Mouse (Mus musculus) embryonic facial prominence, embryonic 13.5 days (tissue): Measurements from ENCODE around the gene Cdc42bpg. TPM values are rescaled to one million over a fixed set of nuclear protein-coding genes. Genes with fewer than 3 reads are reported as not detected.
A peak's percentile ranks its signal among the peaks of the same experiment; 100 is the strongest.

Source experiments
- ATAC-seq: fragments of 200-750 bp; cut with Nextera tagmentation; 2 replicates; pipeline ENCODE4 v1.8.0; 2017; ENCODE audit warnings: low read depth; ENCODE audit not compliant: insufficient number of reproducible peaks, insufficient read depth, low FRiP score, low TSS enrichment
- H3K27ac ChIP-seq: fragments of 300-500 bp; sonication (generic); 2 replicates; pipeline ENCODE4 v1.5.1; 2015; ENCODE audit warnings: moderate library complexity, mild to moderate bottlenecking, inconsistent platforms
- H3K27me3 ChIP-seq: fragments of 300-500 bp; sonication (generic); 2 replicates; pipeline ENCODE4 v1.6.1; 2015; ENCODE audit warnings: mild to moderate bottlenecking, inconsistent platforms
- H3K36me3 ChIP-seq: fragments of 300-500 bp; sonication (generic); 2 replicates; pipeline ENCODE4 v1.6.1; 2015; ENCODE audit warnings: mild to moderate bottlenecking, inconsistent platforms
- H3K4me1 ChIP-seq: fragments of 300-500 bp; sonication (generic); 2 replicates; pipeline ENCODE4 v1.6.1; 2015; ENCODE audit warnings: inconsistent platforms
- H3K4me2 ChIP-seq: fragments of 300-500 bp; sonication (generic); 2 replicates; pipeline ENCODE4 v1.6.1; 2015; ENCODE audit warnings: moderate library complexity, mild to moderate bottlenecking, inconsistent platforms
- H3K4me3 ChIP-seq: fragments of 300-500 bp; sonication (generic); 2 replicates; pipeline ENCODE4 v1.5.1; 2015; ENCODE audit warnings: mild to moderate bottlenecking, inconsistent platforms
- H3K9ac ChIP-seq: fragments of 300-500 bp; sonication (generic); 2 replicates; pipeline ENCODE4 v1.6.1; 2015; ENCODE audit warnings: mild to moderate bottlenecking, inconsistent platforms
- H3K9me3 ChIP-seq: fragments of 300-500 bp; sonication (generic); 2 replicates; pipeline ENCODE4 v1.6.1; 2016; ENCODE audit warnings: inconsistent platforms
- WGBS: fragments of 180-500 bp; shearing (Covaris S2); methylation state at CpG from one replicate; pipeline ENCODE4 v1.1.7; 2015; ENCODE audit warnings: mixed read lengths; 5-methylcytosine and 5-hydroxymethylcytosine counted together
- polyA plus RNA-seq: library from polyadenylated mRNA; unstranded; fragments of >200 nt; fragmentation: Nextera tagmentation; extraction: Ambion mirVana; gene quantifications from 2 replicates; pipeline ENCODE4 v1.2.1, GENCODE M21; 2015

Gene Cdc42bpg
- polyA plus RNA-seq, 1 experiment from 2014 or later: 0.91 TPM

- H3K27ac ChIP-seq: no peak overlapping the region
- WGBS: 96% methylated on average over 10 of the region's 10 CpGs
- peaks cover 40% of the 10 kb centered on the region for H3K36me3 ChIP-seq
- peak overlapping the region; percentile 91 for H3K9ac ChIP-seq
- no peak for ATAC-seq
- peaks cover 45% of the 10 kb centered on the region for H3K4me1 ChIP-seq
- no peaks in the 10 kb centered on the region for H3K27me3 ChIP-seq
- peak overlapping the region; percentile 87 for H3K4me3 ChIP-seq
- no peaks in the 10 kb centered on the region for H3K9me3 ChIP-seq
- H3K4me2 ChIP-seq: peak overlapping the region; percentile 78
These were observed 30.7 kb downstream of the Cdc42bpg start for GRCm38 (mm10) chr19:6336920-6337319.

- no peak overlapping the region for H3K27ac ChIP-seq
- no peak overlapping the region for H3K4me2 ChIP-seq
- WGBS: 93% methylated on average over 7 of the region's 7 CpGs
- peaks cover 43% of the 10 kb centered on the region for H3K36me3 ChIP-seq
- H3K27me3 ChIP-seq: no peaks in the 10 kb centered on the region
- no peaks in the 10 kb centered on the region for H3K9me3 ChIP-seq
- H3K4me1 ChIP-seq: peaks cover 44% of the 10 kb centered on the region
- H3K9ac ChIP-seq: 0 out of 2 replicates have a peak overlapping the region, but pooled peaks have one; percentile 11
- no peak for ATAC-seq
- no peak overlapping the region for H3K4me3 ChIP-seq
These were observed 31.9 kb downstream of the Cdc42bpg start for GRCm38 (mm10) chr19:6338171-6338570.

GRCm38 (mm10) chr19:6338716-6339115 is 32.5 kb downstream of the Cdc42bpg start:
- Histone ChIP-seq H3K27ac (no peak overlapping the region), H3K27me3 (no peaks in the 10 kb centered on the region), H3K4me1 (peaks cover 44% of the 10 kb centered on the region), H3K9ac (no peak overlapping the region), H3K4me3 (no peak overlapping the region), H3K9me3 (no peaks in the 10 kb centered on the region), H3K36me3 (peaks cover 49% of the 10 kb centered on the region), H3K4me2 (no peak overlapping the region)
- 90% methylated on average over 11 of the region's 11 CpGs for WGBS
- no peak for ATAC-seq

- Histone ChIP-seq H3K27me3 (no peaks in the 10 kb centered on the region), H3K4me1 (peaks cover 42% of the 10 kb centered on the region), H3K4me2 (no peak overlapping the region), H3K36me3 (peaks cover 54% of the 10 kb centered on the region), H3K27ac (no peak overlapping the region), H3K9me3 (no peaks in the 10 kb centered on the region), H3K4me3 (no peak overlapping the region), H3K9ac (no peak overlapping the region)
- ATAC-seq: no peak
- WGBS: 96% methylated on average over 6 of the region's 6 CpGs
These were observed 32.9 kb downstream of the Cdc42bpg start for GRCm38 (mm10) chr19:6339191-6339590.

GRCm38 (mm10) chr19:6339890-6340504 is 33.7 kb downstream of the Cdc42bpg start:
- no peak overlapping the region; the same call in 1 of the 2 replicates for H3K27ac ChIP-seq
- ATAC-seq: no peak
- H3K36me3 ChIP-seq: peaks cover 62% of the 10 kb centered on the region
- peaks cover 39% of the 10 kb centered on the region for H3K4me1 ChIP-seq
- H3K4me3 ChIP-seq: peak overlapping the region; percentile 67; the same call in 1 of the 2 replicates
- H3K9me3 ChIP-seq: no peaks in the 10 kb centered on the region
- 70% methylated on average over 15 of the region's 15 CpGs for WGBS
- H3K4me2 ChIP-seq: peak overlapping the region; percentile 90; the same call in 1 of the 2 replicates
- no peaks in the 10 kb centered on the region for H3K27me3 ChIP-seq
- H3K9ac ChIP-seq: no peak overlapping the region

GRCm38 (mm10) chr19:6340524-6341452 is 34.5 kb downstream of the Cdc42bpg start, which contains the start of gene Map4k2:
Map4k2 (plus strand) TSS chr19:6341135.
- Histone ChIP-seq H3K9me3 (no peaks in the 10 kb centered on the region), H3K36me3 (peaks cover 70% of the 10 kb centered on the region)

GRCm38 (mm10) chr19:6341453-6342077 is 35.3 kb downstream of the Cdc42bpg start:
- Histone ChIP-seq H3K9ac (peak overlapping the region; percentile 77), H3K27ac (no peak overlapping the region), H3K4me2 (peak overlapping the region; percentile 90), H3K4me3 (peak overlapping the region; percentile 67), H3K27me3 (no peaks in the 10 kb centered on the region), H3K4me1 (peaks cover 28% of the 10 kb centered on the region), H3K9me3 (no peaks in the 10 kb centered on the region), H3K36me3 (peaks cover 76% of the 10 kb centered on the region)
- WGBS: 18% methylated on average over 16 of the region's 23 CpGs
- no peak for ATAC-seq

More at GRCm38 (mm10) chr19:6340524-6341452, 34.5 kb downstream of the Cdc42bpg start, which contains the start of gene Map4k2:
- H3K9ac ChIP-seq: peak within 1 kb of the TSS; percentile 77
- WGBS: 7% methylated on average over 65 of the region's 72 CpGs
- H3K4me2 ChIP-seq: peak within 1 kb of the TSS; percentile 90
- H3K27me3 ChIP-seq: no peaks in the 10 kb centered on the region
- no peak within 1 kb of the TSS; the same call in 1 of the 2 replicates for H3K27ac ChIP-seq
- H3K4me1 ChIP-seq: peaks cover 36% of the 10 kb centered on the region
- H3K4me3 ChIP-seq: peak within 1 kb of the TSS; percentile 67
- peak; percentile 63; the same call in 1 of the 2 replicates for ATAC-seq

- Histone ChIP-seq H3K4me2 (peak overlapping the region; percentile 30), H3K9me3 (no peaks in the 10 kb centered on the region), H3K4me3 (no peak overlapping the region), H3K9ac (no peak overlapping the region), H3K36me3 (peaks cover 76% of the 10 kb centered on the region), H3K4me1 (peaks cover 20% of the 10 kb centered on the region), H3K27ac (no peak overlapping the region), H3K27me3 (no peaks in the 10 kb centered on the region)
- ATAC-seq: no peak
- WGBS: 70% methylated on average over 5 of the region's 5 CpGs
These were observed 36.1 kb downstream of the Cdc42bpg start for GRCm38 (mm10) chr19:6342276-6342933.

- Histone ChIP-seq H3K4me3 (no peak overlapping the region), H3K27me3 (no peaks in the 10 kb centered on the region), H3K4me2 (no peak overlapping the region), H3K4me1 (peaks cover 18% of the 10 kb centered on the region), H3K9ac (no peak overlapping the region), H3K27ac (no peak overlapping the region), H3K36me3 (peaks cover 71% of the 10 kb centered on the region), H3K9me3 (no peaks in the 10 kb centered on the region)
- 83% methylated on average over 19 of the region's 19 CpGs for WGBS
- ATAC-seq: no peak
These were observed 37.0 kb downstream of the Cdc42bpg start for GRCm38 (mm10) chr19:6343066-6343925.

- peaks cover 66% of the 10 kb centered on the region for H3K36me3 ChIP-seq
- no peak overlapping the region for H3K9ac ChIP-seq
- no peaks in the 10 kb centered on the region for H3K27me3 ChIP-seq
- H3K9me3 ChIP-seq: no peaks in the 10 kb centered on the region
- no peak overlapping the region for H3K4me2 ChIP-seq
- 86% methylated on average over 5 of the region's 5 CpGs for WGBS
- no peak overlapping the region for H3K27ac ChIP-seq
- peaks cover 23% of the 10 kb centered on the region for H3K4me1 ChIP-seq
- no peak for ATAC-seq
- H3K4me3 ChIP-seq: no peak overlapping the region
These were observed 37.7 kb downstream of the Cdc42bpg start for GRCm38 (mm10) chr19:6343996-6344395.
